Mouse (Mus musculus) CH12.LX (cell line): ENCODE results near the gene Klhl29. TPM values are rescaled to one million over a fixed set of nuclear protein-coding genes. Genes with fewer than 3 reads are reported as not detected.
A peak's percentile ranks its signal among the peaks of the same experiment; 100 is the strongest.

Source experiments
- DNase-seq: peaks from one replicate; pipeline ENCODE4 v3.0.0-alpha.2; 2013; ENCODE audit errors: extremely low read depth
- H3K27ac ChIP-seq: 2 replicates; pipeline ENCODE4 v1.5.1; 2012; ENCODE audit warnings: low read depth, mild to moderate bottlenecking, control low read depth, moderate library complexity; ENCODE audit not compliant: insufficient read depth
- H3K27me3 ChIP-seq: replicated peaks from 2 replicates; pipeline ENCODE3; 2012; ENCODE audit warnings: inconsistent platforms
- H3K36me3 ChIP-seq, 2 experiments: replicated peaks in 1 of 2; 2 replicates each; pipeline versions ENCODE3 to v1.6.1; 2012; ENCODE audit warnings: inconsistent platforms in 1 of 2, low read length in 1 of 2, mild to moderate bottlenecking in 1 of 2, mixed read lengths in 1 of 2, moderate library complexity in 1 of 2; ENCODE audit not compliant: control insufficient read depth in 1 of 2, insufficient read depth in 1 of 2
- H3K4me1 ChIP-seq, 2 experiments: 2 replicates each; pipeline ENCODE4 v1.6.1; 2012; ENCODE audit warnings: inconsistent platforms in 1 of 2, moderate library complexity in 1 of 2; ENCODE audit not compliant: insufficient read depth in 2 of 2, control insufficient read depth in 1 of 2
- H3K4me2 ChIP-seq: 2 replicates; pipeline ENCODE4 v1.6.1; 2012; ENCODE audit warnings: low read depth, mild to moderate bottlenecking, control low read depth; ENCODE audit not compliant: poor library complexity, insufficient read depth, severe bottlenecking
- H3K4me3 ChIP-seq, 3 experiments: fragments of 150-350 bp in 1 of 3; sonication (generic) in 1 of 3; replicated peaks in 1 of 3; 2 replicates each; pipeline versions ENCODE3 to v1.5.1; 2011 to 2012; ENCODE audit warnings: low read depth in 2 of 3, low read length in 2 of 3, mild to moderate bottlenecking in 2 of 3, moderate library complexity in 2 of 3, control low read depth in 1 of 3, improper control_type of control experiment in 1 of 3, inconsistent platforms in 1 of 3, mixed read lengths in 1 of 3; ENCODE audit not compliant: poor library complexity in 1 of 3
- H3K79me2 ChIP-seq: replicated peaks from 2 replicates; pipeline ENCODE4 v1.6.1; 2012; ENCODE audit warnings: mild to moderate bottlenecking, moderate library complexity; ENCODE audit not compliant: control insufficient read depth, poor library complexity, insufficient read depth, severe bottlenecking; ENCODE audit errors: extremely low read depth
- H3K9ac ChIP-seq: 2 replicates; pipeline ENCODE4 v1.6.1; 2012; ENCODE audit warnings: low read depth, mild to moderate bottlenecking, control low read depth, moderate library complexity; ENCODE audit not compliant: insufficient read depth
- H3K9me3 ChIP-seq: replicated peaks from 2 replicates; pipeline ENCODE3; 2012; ENCODE audit warnings: low read length, inconsistent platforms, mixed read lengths
- CHD2 ChIP-seq: IDR thresholded peaks from 2 replicates; pipeline ENCODE4 v1.6.1; 2011; ENCODE audit warnings: low read length, improper control_type of control experiment
- EP300 ChIP-seq: IDR thresholded peaks from 2 replicates; pipeline ENCODE4 v1.6.1; 2011; ENCODE audit warnings: low read length, improper control_type of control experiment
- ETS1 ChIP-seq: conservative IDR thresholded peaks from 2 replicates; pipeline ENCODE4 v1.6.1; 2012; ENCODE audit warnings: low read depth, mild to moderate bottlenecking, inconsistent platforms, low read length, improper control_type of control experiment, moderate library complexity
- JUN ChIP-seq: IDR thresholded peaks from 2 replicates; pipeline ENCODE4 v1.6.1; 2011; ENCODE audit warnings: low read depth, mild to moderate bottlenecking, low read length, improper control_type of control experiment, moderate library complexity; ENCODE audit not compliant: insufficient read depth
- KAT2A ChIP-seq: IDR thresholded peaks from 2 replicates; pipeline ENCODE4 v1.6.1; 2012; ENCODE audit warnings: low read length, improper control_type of control experiment, inconsistent platforms; ENCODE audit not compliant: insufficient replicate concordance
- MAFK ChIP-seq: IDR thresholded peaks from 2 replicates; pipeline ENCODE4 v1.6.1; 2011; ENCODE audit warnings: low read length, improper control_type of control experiment; ENCODE audit not compliant: insufficient replicate concordance
- MAX ChIP-seq: IDR thresholded peaks from 2 replicates; pipeline ENCODE4 v1.6.1; 2011; ENCODE audit warnings: low read length, improper control_type of control experiment
- MAZ ChIP-seq: IDR thresholded peaks from 2 replicates; pipeline ENCODE4 v1.6.1; 2012; ENCODE audit warnings: low read depth, mild to moderate bottlenecking, inconsistent platforms, low read length, improper control_type of control experiment, moderate library complexity
- MEF2A ChIP-seq: IDR thresholded peaks from 2 replicates; pipeline ENCODE4 v1.6.1; 2014; ENCODE audit warnings: low read depth, mild to moderate bottlenecking, inconsistent platforms, low read length, improper control_type of control experiment, borderline replicate concordance
- MYC ChIP-seq: IDR thresholded peaks from 2 replicates; pipeline ENCODE4 v1.6.1; 2011; ENCODE audit warnings: low read depth, mild to moderate bottlenecking, improper control_type of control experiment, low read length
- NELFE ChIP-seq: IDR thresholded peaks from 2 replicates; pipeline ENCODE4 v1.6.1; 2011; ENCODE audit warnings: low read depth, low read length, improper control_type of control experiment
- NRF1 ChIP-seq: IDR thresholded peaks from 2 replicates; pipeline ENCODE4 v1.6.1; 2014; ENCODE audit warnings: low read depth, mild to moderate bottlenecking, inconsistent platforms, low read length, improper control_type of control experiment, moderate library complexity
- POLR2A ChIP-seq: IDR thresholded peaks from 2 replicates; pipeline ENCODE4 v1.6.1; 2011; ENCODE audit warnings: low read depth, mild to moderate bottlenecking, improper control_type of control experiment, low read length
- POLR2AphosphoS2 ChIP-seq: IDR thresholded peaks from 2 replicates; pipeline ENCODE4 v1.6.1; 2011; ENCODE audit warnings: low read depth, low read length, improper control_type of control experiment
- RAD21 ChIP-seq: IDR thresholded peaks from 2 replicates; pipeline ENCODE4 v1.6.1; 2011; ENCODE audit warnings: low read depth, mild to moderate bottlenecking, low read length, improper control_type of control experiment, moderate library complexity
- RCOR1 ChIP-seq: conservative IDR thresholded peaks from 2 replicates; pipeline ENCODE4 v1.6.1; 2012; ENCODE audit warnings: low read depth, mild to moderate bottlenecking, inconsistent platforms, low read length, improper control_type of control experiment
- SIN3A ChIP-seq: IDR thresholded peaks from 2 replicates; pipeline ENCODE4 v1.6.1; 2012; ENCODE audit warnings: low read length, improper control_type of control experiment, inconsistent platforms
- SMC3 ChIP-seq: IDR thresholded peaks from 2 replicates; pipeline ENCODE4 v1.6.1; 2011; ENCODE audit warnings: low read depth, low read length, improper control_type of control experiment
- TBP ChIP-seq: conservative IDR thresholded peaks from 2 replicates; pipeline ENCODE4 v1.6.1; 2011; ENCODE audit warnings: low read depth, low read length, improper control_type of control experiment
- TCF12 ChIP-seq: IDR thresholded peaks from 2 replicates; pipeline ENCODE4 v1.6.1; 2014; ENCODE audit warnings: low read depth, mild to moderate bottlenecking, inconsistent platforms, low read length, improper control_type of control experiment
- UBTF ChIP-seq: IDR thresholded peaks from 2 replicates; pipeline ENCODE4 v1.6.1; 2012; ENCODE audit warnings: low read depth, mild to moderate bottlenecking, inconsistent platforms, low read length, improper control_type of control experiment, moderate library complexity
- USF2 ChIP-seq: conservative IDR thresholded peaks from 2 replicates; pipeline ENCODE4 v1.6.1; 2011; ENCODE audit warnings: low read depth, low read length, improper control_type of control experiment
- ZC3H11A ChIP-seq: IDR thresholded peaks from 2 replicates; pipeline ENCODE4 v1.6.1; 2012; ENCODE audit warnings: low read depth, mild to moderate bottlenecking, inconsistent platforms, low read length, improper control_type of control experiment
- ZKSCAN1 ChIP-seq: IDR thresholded peaks from 2 replicates; pipeline ENCODE4 v1.6.1; 2012; ENCODE audit warnings: low read depth, inconsistent platforms, low read length, improper control_type of control experiment, borderline replicate concordance
- ZMIZ1 ChIP-seq: IDR thresholded peaks from 2 replicates; pipeline ENCODE4 v1.6.1; 2012; ENCODE audit warnings: low read depth, mild to moderate bottlenecking, inconsistent platforms, low read length, improper control_type of control experiment
- dilution Hi-C: fragments of 300-500 bp; cut with MboI; formaldehyde crosslinking; loops from 2 replicates; pipeline ENCODE4 v1.14.3; 2020; ENCODE audit warnings: low sequenced_read_pairs; ENCODE audit not compliant: extremely low pct_unique_long_range_greater_than_20kb, extremely low pct_ligation_motif_present
- in situ Hi-C: fragments of 300-500 bp; cut with MboI; formaldehyde crosslinking; loops from 3 replicates; pipeline ENCODE4 v1.14.3; 2019; ENCODE audit warnings: low sequenced_read_pairs, low pct_ligation_motif_present, low pct_unique_long_range_greater_than_20kb, mixed read lengths
- polyA plus RNA-seq: library from polyadenylated mRNA; unstranded; fragments of >175 nt; gene quantifications from 2 replicates; pipeline ENCODE4 v1.2.1, GENCODE M21; 2012; ENCODE audit warnings: low read depth; ENCODE audit not compliant: insufficient read length
- total RNA-seq, 2 experiments: library from RNA; depleted of rRNA; stranded (reverse); fragments of 300-350 nt in 1 of 2; fragments of >200 nt in 1 of 2; gene quantifications; 2 replicates each; pipeline ENCODE4 v1.2.3; 2012 to 2014

The Klhl29 gene
- total and polyA plus RNA-seq, 3 experiments, result 0.04 TPM; not detected in 2

DNA sequence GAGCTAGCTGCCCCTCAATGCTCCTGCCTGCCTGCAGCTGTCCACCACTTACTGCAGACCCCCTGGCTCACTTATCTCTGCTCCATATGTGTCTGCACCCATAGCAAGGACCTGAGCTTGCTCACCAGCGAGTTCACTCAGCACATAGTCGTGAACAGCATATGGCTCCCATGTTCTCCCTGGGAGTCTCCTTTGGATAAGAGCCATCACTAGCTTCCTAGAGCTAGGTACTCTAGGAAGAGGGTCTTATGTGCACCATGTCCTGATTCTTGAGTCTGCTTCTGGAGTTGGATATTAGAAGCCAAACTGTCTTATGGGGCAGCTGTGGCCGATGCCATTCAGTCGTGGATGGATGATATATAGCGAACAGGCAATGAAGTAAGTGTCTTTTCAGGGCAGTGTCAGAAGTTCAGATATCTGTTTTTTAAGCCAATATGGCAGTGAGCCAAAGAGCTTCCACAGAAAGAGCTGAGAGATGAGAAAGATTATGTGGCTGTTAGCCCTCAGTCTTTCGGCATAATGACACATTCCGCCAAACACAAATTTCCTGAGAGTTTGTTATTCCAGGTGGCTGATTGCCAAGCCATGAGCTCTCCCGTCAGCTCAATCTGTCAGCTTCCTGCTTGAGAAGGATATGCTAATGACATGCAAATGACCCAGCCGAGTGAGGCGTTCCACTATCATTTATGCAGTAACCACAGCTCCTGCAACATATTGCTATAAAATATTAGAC lies 287.5 kb downstream of the Klhl29 start:
- Histone ChIP-seq H3K4me1 (peaks cover 8 to 28% of the 10 kb centered on the region in 2 experiments), H3K4me2 (peak overlapping the region; percentile 16; the same call in 1 of the 2 replicates), H3K9me3 (no peaks in the 10 kb centered on the region), H3K79me2 (no peaks in the 10 kb centered on the region), H3K36me3 (no peaks in the 10 kb centered on the region)
- DNase-seq, result peak; percentile 13
- in situ Hi-C loops, result no loop called here
- TF ChIP-seq UBTF, result no peak
- no peak for TF ChIP-seq NRF1
- TF ChIP-seq SMC3, result no peak
- no peak for TF ChIP-seq USF2
- TF ChIP-seq ZMIZ1, result no peak
- TF ChIP-seq, all 38 proteins: peak for 0
- Histone ChIP-seq H3K27ac (no peak overlapping the region), H3K4me3 (no peak overlapping the region), H3K27me3 (no peaks in the 10 kb centered on the region), H3K9ac (no peak overlapping the region)
- dilution Hi-C loops, result no loop called here

DNA sequence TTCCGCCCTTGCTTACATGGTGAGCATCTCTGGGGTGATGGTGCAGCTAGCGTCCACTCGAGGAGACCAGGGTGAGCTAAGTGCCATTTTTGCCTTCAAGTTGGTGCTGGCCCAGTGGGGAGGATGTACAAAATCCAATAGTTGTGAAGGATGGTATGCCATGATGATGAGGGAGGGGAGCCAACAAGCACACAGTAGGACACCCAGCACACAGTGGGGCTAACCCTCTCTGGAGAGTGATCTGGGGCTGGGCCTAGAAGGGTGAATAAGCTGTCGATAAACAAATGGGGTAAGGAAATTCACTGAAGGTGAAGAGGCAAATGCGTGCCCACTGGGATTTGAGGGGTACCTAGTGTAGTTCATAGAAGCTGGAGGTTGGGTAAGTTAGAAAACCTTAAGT lies 290.8 kb downstream of the Klhl29 start:
- H3K4me3 ChIP-seq, result no peak overlapping the region
- in situ Hi-C loops, result no loop called here
- dilution Hi-C loops, result no loop called here
- H3K4me2 ChIP-seq, result no peak overlapping the region
- H3K9me3 ChIP-seq, result no peaks in the 10 kb centered on the region
- H3K79me2 ChIP-seq, result no peaks in the 10 kb centered on the region
- H3K9ac ChIP-seq, result no peak overlapping the region
- no peak overlapping the region for H3K27ac ChIP-seq
- TF ChIP-seq ZKSCAN1 (peak; percentile 73), TCF12 (no peak), POLR2AphosphoS2 (no peak), NELFE (no peak), ETS1 (no peak), ZC3H11A (no peak)
- DNase-seq, result no peak
- H3K36me3 ChIP-seq, result no peaks in the 10 kb centered on the region
- peaks cover 4 to 12% of the 10 kb centered on the region in 2 experiments; a peak in 3 of 4 replicates for H3K4me1 ChIP-seq
- H3K27me3 ChIP-seq, result no peaks in the 10 kb centered on the region

DNA sequence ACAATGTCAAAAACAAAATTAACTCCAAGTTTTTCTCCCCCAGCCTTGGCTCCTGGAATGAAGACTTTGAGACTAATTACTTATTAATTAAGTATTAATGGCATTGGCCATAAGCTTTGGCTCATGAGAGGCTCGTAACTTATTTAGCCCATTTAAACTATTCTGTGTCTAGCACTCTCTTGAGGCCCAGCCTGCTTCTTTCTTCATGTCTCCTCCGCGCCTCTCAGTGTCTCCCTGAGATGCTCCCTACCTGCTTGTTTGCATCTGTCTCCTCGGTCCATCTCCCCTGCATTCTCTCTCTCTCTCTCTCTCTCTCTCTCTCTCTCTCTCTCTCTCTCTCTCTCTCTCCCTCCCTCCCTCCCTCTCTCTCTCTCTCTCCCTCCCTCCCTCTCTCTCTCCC lies 294.0 kb downstream of the Klhl29 start:
- H3K4me1 ChIP-seq, result no peaks in the 10 kb centered on the region; a peak in 1 of 4 replicates
- no peak overlapping the region for H3K4me2 ChIP-seq
- H3K4me3 ChIP-seq, result no peak overlapping the region
- dilution Hi-C loops (no loop called here), in situ Hi-C loops (no loop called here)
- H3K36me3 ChIP-seq, result no peaks in the 10 kb centered on the region
- no peaks in the 10 kb centered on the region for H3K9me3 ChIP-seq
- H3K27me3 ChIP-seq, result no peaks in the 10 kb centered on the region
- no peaks in the 10 kb centered on the region for H3K79me2 ChIP-seq
- no peak overlapping the region for H3K27ac ChIP-seq
- no peak for DNase-seq
- H3K9ac ChIP-seq, result no peak overlapping the region
- TF ChIP-seq ZC3H11A, result no peak
- TF ChIP-seq SMC3, result no peak
- TF ChIP-seq EP300, result no peak
- no peak for TF ChIP-seq CHD2
- no peak for TF ChIP-seq ZMIZ1
- no peak for TF ChIP-seq JUN
- TF ChIP-seq MAFK, result no peak
- TF ChIP-seq KAT2A, result no peak
- TF ChIP-seq SIN3A, result no peak
- TF ChIP-seq TBP, result no peak
- no peak for TF ChIP-seq POLR2AphosphoS2
- no peak for TF ChIP-seq MAZ
- no peak for TF ChIP-seq MAX
- no peak for TF ChIP-seq UBTF
- no peak for TF ChIP-seq RAD21
- no peak for TF ChIP-seq ETS1
- TF ChIP-seq MYC, result no peak
- no peak for TF ChIP-seq RCOR1
- no peak for TF ChIP-seq POLR2A
- TF ChIP-seq MEF2A, result no peak
